Comparison of ENCODE assay signal across 20 mouse cellular contexts in genomic region chr11:70489684-70490083, GRCm38 (mm10). TPM values are rescaled to one million over a fixed set of nuclear protein-coding genes. Genes with fewer than 3 reads are reported as not detected.
DNase-seq lines count a peak whose midpoint lies in the region; ATAC-seq and TF ChIP-seq lines count a peak whose summit lies in the region.
"Had no signal": no experiment of that assay in that cellular context is flagged by ENCODE, and none has a peak within 500 bp of the region (broad histone marks: within the 10 kb centered on the region; RNA-seq: fewer than 3 reads in every experiment).

No protein-coding gene starts in this region.

- H3K4me2 ChIP-seq in liver, postnatal 0 days (ENCODE audit: low read depth, low read length), result no peak overlapping the region
- no peak overlapping the region for H3K4me2 ChIP-seq in liver, embryonic 12.5 days
- H3K4me2 ChIP-seq: lung, embryonic 14.5 days had no signal

- DNase-seq in gastrocnemius, adult 2 months, result no peak
- no peak for DNase-seq in gastrocnemius, postnatal 14 days
- DNase-seq in liver, postnatal 0 days, result no peak
- DNase-seq in urinary bladder, postnatal 25 days (ENCODE audit: low spot score), result no peak
- DNase-seq in left cerebral cortex, adult 18-20 months (ENCODE audit: low spot score in 2 of 2), result no peak
- DNase-seq: adrenal gland, adult 8-10 months; cerebellum, adult 11 months; kidney, adult 9 months; lung, embryonic 14.5 days; midbrain, embryonic 14.5 days; right cerebral cortex, postnatal 4 days; thymus, adult 18-20 months had no signal

- no peaks in the 10 kb centered on the region for H3K4me1 ChIP-seq in liver, postnatal 0 days (ENCODE audit: insufficient read depth)
- no peaks in the 10 kb centered on the region for H3K4me1 ChIP-seq in liver, embryonic 12.5 days
- peaks cover 42% of the 10 kb centered on the region for H3K4me1 ChIP-seq in bone marrow macrophage, adult 2 months (ENCODE audit: control insufficient read depth, insufficient read depth, low read length)

- H3K9me3 ChIP-seq in liver, postnatal 0 days (ENCODE audit: low read length), result no peaks in the 10 kb centered on the region
- H3K9me3 ChIP-seq in liver, embryonic 12.5 days (replicated peaks), result no peaks in the 10 kb centered on the region

- no peak overlapping the region for H3K4me3 ChIP-seq in gastrocnemius, adult 2 months
- H3K4me3 ChIP-seq in liver, postnatal 0 days (ENCODE audit: low read depth, low read length), result no peak overlapping the region
- H3K4me3 ChIP-seq in liver, embryonic 12.5 days, result no peak overlapping the region
- H3K4me3 ChIP-seq in bone marrow macrophage, adult 2 months (ENCODE audit: insufficient read depth, low read length), result no peak overlapping the region

- peak overlapping the region; percentile 81 for H3K27ac ChIP-seq in gastrocnemius, adult 2 months
- no peak overlapping the region for H3K27ac ChIP-seq in liver, postnatal 0 days (ENCODE audit: low read depth)
- H3K27ac ChIP-seq in liver, embryonic 12.5 days, result no peak overlapping the region
- H3K27ac ChIP-seq in bone marrow macrophage, adult 2 months (ENCODE audit: insufficient read depth, low read depth, low read length), result peak overlapping the region; percentile 95
- H3K27ac ChIP-seq: hindbrain, postnatal 0 days had no signal

- no peak overlapping the region for H3K9ac ChIP-seq in liver, postnatal 0 days (replicated peaks)
- no peak overlapping the region for H3K9ac ChIP-seq in liver, embryonic 12.5 days
- H3K9ac ChIP-seq: lung, embryonic 14.5 days had no signal

- H3K27me3 ChIP-seq in liver, postnatal 0 days (ENCODE audit: insufficient read depth, low read length), result no peaks in the 10 kb centered on the region
- H3K27me3 ChIP-seq in liver, embryonic 12.5 days (replicated peaks), result peaks cover 5% of the 10 kb centered on the region; the same call in 1 of the 2 replicates

- no peak for TF ChIP-seq EP300 in liver, postnatal 0 days (IDR thresholded peaks at IDR 0.05; ENCODE audit: low read depth)

- intact Hi-C loops in gastrocnemius, adult 2 months (cut with DNase I), result no loop called here
- intact Hi-C loops in gastrocnemius, postnatal 14 days (cut with DNase I; ENCODE audit: low total_unique reads), result no loop called here

- no peaks in the 10 kb centered on the region for H3K36me3 ChIP-seq in liver, postnatal 0 days (replicated peaks; ENCODE audit: insufficient read depth, low read length)
- no peaks in the 10 kb centered on the region for H3K36me3 ChIP-seq in liver, embryonic 12.5 days

- peak; percentile 51; the same call in 1 of the 2 replicates for ATAC-seq in liver, postnatal 0 days
- ATAC-seq in liver, embryonic 12.5 days, result no peak
- ATAC-seq in megakaryocyte, adult 5-6 weeks (ENCODE audit: poor library complexity, severe bottlenecking), result peak; percentile 95
- ATAC-seq: hindbrain, postnatal 0 days had no signal

- TF ChIP-seq CTCF in gastrocnemius, adult 2 months (IDR thresholded peaks at IDR 0.05), result no peak
- TF ChIP-seq CTCF in liver, postnatal 0 days (IDR thresholded peaks at IDR 0.05; ENCODE audit: low read depth), result no peak
- no peak for TF ChIP-seq CTCF in bone marrow macrophage, adult 2 months (IDR thresholded peaks at IDR 0.05; ENCODE audit: low read depth, low read length)

- WGBS in liver, postnatal 0 days (ENCODE audit: insufficient replicate concordance), result 25% methylated on average over 6 of the region's 6 CpGs
- WGBS in liver, embryonic 12.5 days (ENCODE audit: insufficient replicate concordance), result 16% methylated on average over 6 of the region's 6 CpGs

- TF ChIP-seq POLR2A in bone marrow macrophage, adult 2 months (IDR thresholded peaks at IDR 0.05; ENCODE audit: borderline replicate concordance, low read depth, low read length), result no peak

RNA-seq across cellular contexts. Expression of gene Tm4sf5, which starts 15.4 kb away (rescaled TPM):
- total RNA-seq in gastrocnemius, adult 2 months (2021), result not detected
- total RNA-seq in gastrocnemius, postnatal 14 days (2021), result not detected
- polyA plus RNA-seq in liver, postnatal 0 days (2015; fragmentation: Nextera tagmentation; extraction: Ambion mirVana), result 1.7 and 2.8 TPM in 2 replicates
- 2.8 and 2.9 TPM in 2 replicates for polyA plus RNA-seq in liver, embryonic 12.5 days (2016; fragmentation: Nextera tagmentation; extraction: Ambion mirVana)
- 4.3 TPM in 2 replicates for polyA plus RNA-seq in bone marrow macrophage, adult 2 months (2012; ENCODE audit: insufficient read depth, insufficient read length, missing spikeins)
- total RNA-seq in megakaryocyte, adult 5-6 weeks (2015), result not detected in 2 replicates
- not detected in 2 replicates for total RNA-seq in megakaryocyte, adult 5-6 weeks (2017)
- under 1 TPM in 1 of 2 experiments, not detected in 1; 0.37 TPM for total RNA-seq in left cerebral cortex, adult 18-20 months (2021)
- total RNA-seq: adrenal gland, adult 8-10 months had no signal
- polyA plus RNA-seq: neural tube, embryonic 11.5 days had no signal

RNA-seq across cellular contexts. Expression of gene Vmo1, which starts 24.7 kb away (rescaled TPM):
- total RNA-seq in gastrocnemius, adult 2 months (2021), result not detected
- not detected for total RNA-seq in gastrocnemius, postnatal 14 days (2021)
- polyA plus RNA-seq in liver, postnatal 0 days (2015; fragmentation: Nextera tagmentation; extraction: Ambion mirVana), result 1.0 and 1.4 TPM in 2 replicates
- 0.42 and 0.44 TPM in 2 replicates for polyA plus RNA-seq in liver, embryonic 12.5 days (2016; fragmentation: Nextera tagmentation; extraction: Ambion mirVana)
- polyA plus RNA-seq in bone marrow macrophage, adult 2 months (2012; ENCODE audit: insufficient read depth, insufficient read length, missing spikeins), result not detected in 2 replicates
- total RNA-seq in megakaryocyte, adult 5-6 weeks (2015), result not detected in 2 replicates
- total RNA-seq in megakaryocyte, adult 5-6 weeks (2017), result not detected in 2 replicates
- not detected for total RNA-seq in left cerebral cortex, adult 18-20 months (2021)
- total RNA-seq: heart, adult 18-20 months; hindbrain, postnatal 0 days had no signal
- polyA plus RNA-seq: hindbrain, postnatal 0 days; large intestine, adult 2 months; midbrain, embryonic 14.5 days; neural tube, embryonic 11.5 days had no signal

RNA-seq across cellular contexts. Expression of gene Gltpd2, which starts 29.3 kb away (rescaled TPM):
- not detected for total RNA-seq in gastrocnemius, adult 2 months (2021)
- not detected for total RNA-seq in gastrocnemius, postnatal 14 days (2021)
- 28.0 and 30.8 TPM in 2 replicates for polyA plus RNA-seq in liver, postnatal 0 days (2015; fragmentation: Nextera tagmentation; extraction: Ambion mirVana)
- 15.3 and 17.5 TPM in 2 replicates for polyA plus RNA-seq in liver, embryonic 12.5 days (2016; fragmentation: Nextera tagmentation; extraction: Ambion mirVana)
- not detected in 2 replicates for polyA plus RNA-seq in bone marrow macrophage, adult 2 months (2012; ENCODE audit: insufficient read depth, insufficient read length, missing spikeins)
- not detected in 2 replicates for total RNA-seq in megakaryocyte, adult 5-6 weeks (2015)
- not detected in 2 replicates for total RNA-seq in megakaryocyte, adult 5-6 weeks (2017)
- not detected for total RNA-seq in left cerebral cortex, adult 18-20 months (2021)
- total RNA-seq: adrenal gland, adult 8-10 months; heart, adult 18-20 months; heart, postnatal 14 days; hindbrain, postnatal 0 days had no signal
- polyA plus RNA-seq: neural tube, embryonic 11.5 days had no signal

RNA-seq across cellular contexts. Expression of gene Cxcl16, which starts 29.9 kb away (rescaled TPM):
- 1 to 10 TPM; 1.2 to 1.4 TPM for total RNA-seq in gastrocnemius, adult 2 months (2021)
- 1 to 10 TPM; 2.6 to 3.1 TPM for total RNA-seq in gastrocnemius, postnatal 14 days (2021)
- 9.2 and 9.4 TPM in 2 replicates for polyA plus RNA-seq in liver, postnatal 0 days (2015; fragmentation: Nextera tagmentation; extraction: Ambion mirVana)
- polyA plus RNA-seq in liver, embryonic 12.5 days (2016; fragmentation: Nextera tagmentation; extraction: Ambion mirVana), result 0.87 and 1.1 TPM in 2 replicates
- 434 and 456 TPM in 2 replicates for polyA plus RNA-seq in bone marrow macrophage, adult 2 months (2012; ENCODE audit: insufficient read depth, insufficient read length, missing spikeins)
- 0.84 and 1.9 TPM in 2 replicates for total RNA-seq in megakaryocyte, adult 5-6 weeks (2015)
- 1.2 and 1.7 TPM in 2 replicates for total RNA-seq in megakaryocyte, adult 5-6 weeks (2017)
- total RNA-seq in left cerebral cortex, adult 18-20 months (2021), result 1 to 10 TPM in 1 of 2 experiments, under 1 TPM in 1; 0.42 to 1.4 TPM

RNA-seq across cellular contexts. Expression of gene Zmynd15, which starts 30.5 kb away (rescaled TPM):
- total RNA-seq in gastrocnemius, adult 2 months (2021), result under 1 TPM in 1 of 2 experiments, not detected in 1; 0.75 TPM
- under 1 TPM; 0.31 to 0.84 TPM for total RNA-seq in gastrocnemius, postnatal 14 days (2021)
- 0.59 and 0.70 TPM in 2 replicates for polyA plus RNA-seq in liver, postnatal 0 days (2015; fragmentation: Nextera tagmentation; extraction: Ambion mirVana)
- 0.12 and 0.23 TPM in 2 replicates for polyA plus RNA-seq in liver, embryonic 12.5 days (2016; fragmentation: Nextera tagmentation; extraction: Ambion mirVana)
- polyA plus RNA-seq in bone marrow macrophage, adult 2 months (2012; ENCODE audit: insufficient read depth, insufficient read length, missing spikeins), result 21.7 and 23.7 TPM in 2 replicates
- total RNA-seq in megakaryocyte, adult 5-6 weeks (2015), result 0.13 TPM in 1 of 2 replicates, not detected in the other
- total RNA-seq in megakaryocyte, adult 5-6 weeks (2017), result 0.04 TPM in 1 of 2 replicates, not detected in the other
- total RNA-seq in left cerebral cortex, adult 18-20 months (2021), result 1 to 10 TPM in 1 of 2 experiments, under 1 TPM in 1; 0.23 to 1.4 TPM
- polyA plus RNA-seq: neural tube, embryonic 11.5 days had no signal

Comparison
In these comparisons a context has a peak if more than half of its experiments do, and no peak if none do; other contexts are left out.
1. H3K27ac ChIP-seq: peak in gastrocnemius, adult 2 months (single experiment) and bone marrow macrophage, adult 2 months (single experiment); none in liver, postnatal 0 days (single experiment) and liver, embryonic 12.5 days (single experiment).